Mouse (Mus musculus) kidney, embryonic 15.5 days (tissue): ENCODE measurements around the gene Bend4. TPM values are rescaled to one million over a fixed set of nuclear protein-coding genes. Genes with fewer than 3 reads are reported as not detected.

Experiments
- ATAC-seq: fragments of 200-750 bp; cut with Nextera tagmentation; replicated peaks from 2 replicates; pipeline ENCODE4 v1.8.0; 2017; ENCODE audit warnings: moderate TSS enrichment; ENCODE audit not compliant: low FRiP score
- H3K27ac ChIP-seq: fragments of 300-500 bp; sonication (generic); 2 replicates; pipeline ENCODE4 v1.5.1; 2015; ENCODE audit warnings: mild to moderate bottlenecking, inconsistent platforms
- H3K27me3 ChIP-seq: fragments of 300-500 bp; sonication (generic); 2 replicates; pipeline ENCODE4 v1.6.1; 2015; ENCODE audit warnings: inconsistent platforms
- H3K36me3 ChIP-seq: fragments of 300-500 bp; sonication (generic); 2 replicates; pipeline ENCODE4 v1.6.1; 2015; ENCODE audit warnings: inconsistent platforms
- H3K4me1 ChIP-seq: fragments of 300-500 bp; sonication (generic); 2 replicates; pipeline ENCODE4 v1.6.1; 2015; ENCODE audit warnings: inconsistent platforms
- H3K4me2 ChIP-seq: fragments of 300-500 bp; sonication (generic); 2 replicates; pipeline ENCODE4 v1.6.1; 2015; ENCODE audit warnings: moderate library complexity, mild to moderate bottlenecking, inconsistent platforms
- H3K4me3 ChIP-seq: fragments of 300-500 bp; sonication (generic); replicated peaks from 2 replicates; pipeline ENCODE4 v1.5.1; 2015; ENCODE audit warnings: mild to moderate bottlenecking, inconsistent platforms
- H3K9ac ChIP-seq: fragments of 300-500 bp; sonication (generic); 2 replicates; pipeline ENCODE4 v1.6.1; 2015; ENCODE audit warnings: mild to moderate bottlenecking, inconsistent platforms
- H3K9me3 ChIP-seq: fragments of 300-500 bp; sonication (generic); replicated peaks from 2 replicates; pipeline ENCODE4 v1.6.1; 2016; ENCODE audit warnings: inconsistent platforms
- WGBS: fragments of 180-500 bp; shearing (Covaris S2); methylation state at CpG from one replicate; pipeline ENCODE4 v1.1.7; 2015; ENCODE audit warnings: mixed read lengths; 5-methylcytosine and 5-hydroxymethylcytosine counted together
- polyA plus RNA-seq: library from polyadenylated mRNA; unstranded; fragments of >200 nt; fragmentation: Nextera tagmentation; extraction: Ambion mirVana; gene quantifications from 2 replicates; pipeline ENCODE4 v1.2.1, GENCODE M21; 2015

Gene Bend4
- polyA plus RNA-seq, result 6.6 and 7.2 TPM in 2 replicates

GRCm38 (mm10) chr5:67427443-67428360 lies at the start of gene Bend4:
TSS of gene Bend4 (minus strand) at chr5:67428310.
- Histone ChIP-seq H3K9ac (peak within 1 kb of the TSS; percentile 78), H3K36me3 (no peaks in the 10 kb centered on the region), H3K27me3 (peaks cover 19% of the 10 kb centered on the region), H3K4me2 (peak within 1 kb of the TSS; percentile 92), H3K4me3 (peak within 1 kb of the TSS; percentile 76), H3K27ac (peak within 1 kb of the TSS; percentile 58; the same call in 1 of the 2 replicates), H3K9me3 (no peaks in the 10 kb centered on the region), H3K4me1 (peaks cover 35% of the 10 kb centered on the region)
- WGBS, result 1% methylated on average over 74 of the region's 90 CpGs
- peak; percentile 83 for ATAC-seq

GRCm38 (mm10) chr5:67473723-67474122 lies 45.6 kb upstream of the Bend4 start:
- 56% methylated on average over 8 of the region's 8 CpGs for WGBS
- H3K4me3 ChIP-seq, result no peak overlapping the region
- no peak overlapping the region for H3K27ac ChIP-seq
- H3K4me2 ChIP-seq, result no peak overlapping the region
- no peaks in the 10 kb centered on the region for H3K36me3 ChIP-seq
- no peak overlapping the region for H3K9ac ChIP-seq
- peaks cover 6% of the 10 kb centered on the region for H3K4me1 ChIP-seq
- H3K27me3 ChIP-seq, result 0 out of 2 replicates have a peak, but pooled peaks cover 2% of the 10 kb centered on the region
- no peak for ATAC-seq
- no peaks in the 10 kb centered on the region for H3K9me3 ChIP-seq

GRCm38 (mm10) chr5:67473094-67473493 lies 45.0 kb upstream of the Bend4 start:
- Histone ChIP-seq H3K4me1 (peaks cover 6% of the 10 kb centered on the region), H3K4me2 (no peak overlapping the region), H3K27ac (no peak overlapping the region), H3K36me3 (no peaks in the 10 kb centered on the region), H3K9ac (no peak overlapping the region), H3K9me3 (no peaks in the 10 kb centered on the region), H3K4me3 (no peak overlapping the region), H3K27me3 (0 out of 2 replicates have a peak, but pooled peaks cover 2% of the 10 kb centered on the region)
- 37% methylated on average over 5 of the region's 5 CpGs for WGBS
- ATAC-seq, result no peak

GRCm38 (mm10) chr5:67466866-67467530 lies 38.9 kb upstream of the Bend4 start:
- no peaks in the 10 kb centered on the region for H3K9me3 ChIP-seq
- H3K4me1 ChIP-seq, result peaks cover 12% of the 10 kb centered on the region; the same call in 1 of the 2 replicates
- no peaks in the 10 kb centered on the region for H3K27me3 ChIP-seq
- H3K27ac ChIP-seq, result no peak overlapping the region
- ATAC-seq, result no peak
- no peaks in the 10 kb centered on the region for H3K36me3 ChIP-seq
- H3K4me2 ChIP-seq, result peak overlapping the region; percentile 4; the same call in 1 of the 2 replicates
- H3K9ac ChIP-seq, result no peak overlapping the region
- WGBS, result 51% methylated on average over 15 of the region's 15 CpGs
- no peak overlapping the region for H3K4me3 ChIP-seq

GRCm38 (mm10) chr5:67464899-67465298 lies 36.8 kb upstream of the Bend4 start:
- Histone ChIP-seq H3K27me3 (no peaks in the 10 kb centered on the region), H3K9ac (no peak overlapping the region), H3K9me3 (no peaks in the 10 kb centered on the region), H3K4me1 (peaks cover 14% of the 10 kb centered on the region; the same call in 1 of the 2 replicates), H3K4me3 (no peak overlapping the region), H3K27ac (no peak overlapping the region), H3K4me2 (no peak overlapping the region), H3K36me3 (no peaks in the 10 kb centered on the region)
- ATAC-seq, result no peak
- WGBS, result 76% methylated on average over 3 of the region's 3 CpGs

GRCm38 (mm10) chr5:67463636-67464035 lies 35.5 kb upstream of the Bend4 start:
- Histone ChIP-seq H3K27me3 (no peaks in the 10 kb centered on the region), H3K9ac (no peak overlapping the region), H3K4me3 (no peak overlapping the region), H3K36me3 (no peaks in the 10 kb centered on the region), H3K27ac (no peak overlapping the region), H3K4me2 (no peak overlapping the region), H3K9me3 (no peaks in the 10 kb centered on the region), H3K4me1 (peaks cover 14% of the 10 kb centered on the region; the same call in 1 of the 2 replicates)
- ATAC-seq, result no peak
- 83% methylated on average over 9 of the region's 9 CpGs for WGBS

GRCm38 (mm10) chr5:67462331-67462730 lies 34.2 kb upstream of the Bend4 start:
- H3K4me2 ChIP-seq, result no peak overlapping the region
- peak; percentile 91 for ATAC-seq
- no peak overlapping the region for H3K27ac ChIP-seq
- WGBS, result 26% methylated on average over 4 of the region's 4 CpGs
- H3K4me3 ChIP-seq, result no peak overlapping the region
- no peaks in the 10 kb centered on the region for H3K36me3 ChIP-seq
- H3K9ac ChIP-seq, result no peak overlapping the region
- no peaks in the 10 kb centered on the region for H3K27me3 ChIP-seq
- H3K4me1 ChIP-seq, result peaks cover 14% of the 10 kb centered on the region; the same call in 1 of the 2 replicates
- no peaks in the 10 kb centered on the region for H3K9me3 ChIP-seq

GRCm38 (mm10) chr5:67456841-67457240 lies 28.7 kb upstream of the Bend4 start:
- ATAC-seq, result no peak
- WGBS, result 89% methylated on average over 4 of the region's 4 CpGs
- no peak overlapping the region for H3K4me3 ChIP-seq

GRCm38 (mm10) chr5:67454282-67454681 lies 26.2 kb upstream of the Bend4 start:
- no peaks in the 10 kb centered on the region for H3K27me3 ChIP-seq
- H3K4me3 ChIP-seq, result no peak overlapping the region
- 86% methylated on average over 1 of the region's 1 CpGs for WGBS
- no peaks in the 10 kb centered on the region for H3K4me1 ChIP-seq
- no peak overlapping the region for H3K9ac ChIP-seq
- no peak for ATAC-seq
- H3K27ac ChIP-seq, result no peak overlapping the region
- no peak overlapping the region for H3K4me2 ChIP-seq
- no peaks in the 10 kb centered on the region for H3K9me3 ChIP-seq
- no peaks in the 10 kb centered on the region for H3K36me3 ChIP-seq

More at GRCm38 (mm10) chr5:67456841-67457240, 28.7 kb upstream of the Bend4 start:
- Histone ChIP-seq H3K9me3 (no peaks in the 10 kb centered on the region), H3K4me2 (no peak overlapping the region), H3K27me3 (no peaks in the 10 kb centered on the region), H3K36me3 (no peaks in the 10 kb centered on the region), H3K27ac (no peak overlapping the region), H3K9ac (no peak overlapping the region), H3K4me1 (0 out of 2 replicates have a peak, but pooled peaks cover under 1% of the 10 kb centered on the region)

GRCm38 (mm10) chr5:67449957-67450630 lies 22.0 kb upstream of the Bend4 start:
- H3K27me3 ChIP-seq, result no peaks in the 10 kb centered on the region
- ATAC-seq, result no peak
- 85% methylated on average over 21 of the region's 21 CpGs for WGBS
- no peaks in the 10 kb centered on the region for H3K36me3 ChIP-seq
- no peak overlapping the region for H3K9ac ChIP-seq
- H3K4me2 ChIP-seq, result no peak overlapping the region
- H3K4me1 ChIP-seq, result peaks cover 6% of the 10 kb centered on the region; the same call in 1 of the 2 replicates
- no peak overlapping the region for H3K27ac ChIP-seq
- no peak overlapping the region for H3K4me3 ChIP-seq
- no peaks in the 10 kb centered on the region for H3K9me3 ChIP-seq

GRCm38 (mm10) chr5:67446526-67446925 lies 18.4 kb upstream of the Bend4 start:
- peak; percentile 70 for ATAC-seq
- H3K4me2 ChIP-seq, result no peak overlapping the region

More at GRCm38 (mm10) chr5:67446526-67446925, 18.4 kb upstream of the Bend4 start:
- WGBS, result 33% methylated on average over 2 of the region's 2 CpGs
- H3K9me3 ChIP-seq, result no peaks in the 10 kb centered on the region
- H3K36me3 ChIP-seq, result no peaks in the 10 kb centered on the region
- H3K4me3 ChIP-seq, result no peak overlapping the region
- no peaks in the 10 kb centered on the region for H3K27me3 ChIP-seq
- H3K9ac ChIP-seq, result no peak overlapping the region
- no peak overlapping the region; the same call in 1 of the 2 replicates for H3K27ac ChIP-seq
- H3K4me1 ChIP-seq, result peaks cover 13% of the 10 kb centered on the region
